Mouse (Mus musculus): Measurements from ENCODE around the gene Mob3c.

Mob3c gene

GRCm38 (mm10) chr4:115827888-115828571 is at the start of gene Mob3c:
TSS of gene Mob3c (plus strand) at chr4:115828092.
- DNase-seq (ENCODE audit: low spot score), result peak; percentile 82

GRCm38 (mm10) chr4:115780269-115780668 is 47.6 kb upstream of the Mob3c start:
- no peak for DNase-seq (ENCODE audit: low spot score)

- DNase-seq (ENCODE audit: low spot score), result no peak
Observed at GRCm38 (mm10) chr4:115780918-115781317, 47.0 kb upstream of the Mob3c start, which contains the start of gene Tex38. TSS of gene Tex38 (minus strand) at chr4:115781018.

DNA sequence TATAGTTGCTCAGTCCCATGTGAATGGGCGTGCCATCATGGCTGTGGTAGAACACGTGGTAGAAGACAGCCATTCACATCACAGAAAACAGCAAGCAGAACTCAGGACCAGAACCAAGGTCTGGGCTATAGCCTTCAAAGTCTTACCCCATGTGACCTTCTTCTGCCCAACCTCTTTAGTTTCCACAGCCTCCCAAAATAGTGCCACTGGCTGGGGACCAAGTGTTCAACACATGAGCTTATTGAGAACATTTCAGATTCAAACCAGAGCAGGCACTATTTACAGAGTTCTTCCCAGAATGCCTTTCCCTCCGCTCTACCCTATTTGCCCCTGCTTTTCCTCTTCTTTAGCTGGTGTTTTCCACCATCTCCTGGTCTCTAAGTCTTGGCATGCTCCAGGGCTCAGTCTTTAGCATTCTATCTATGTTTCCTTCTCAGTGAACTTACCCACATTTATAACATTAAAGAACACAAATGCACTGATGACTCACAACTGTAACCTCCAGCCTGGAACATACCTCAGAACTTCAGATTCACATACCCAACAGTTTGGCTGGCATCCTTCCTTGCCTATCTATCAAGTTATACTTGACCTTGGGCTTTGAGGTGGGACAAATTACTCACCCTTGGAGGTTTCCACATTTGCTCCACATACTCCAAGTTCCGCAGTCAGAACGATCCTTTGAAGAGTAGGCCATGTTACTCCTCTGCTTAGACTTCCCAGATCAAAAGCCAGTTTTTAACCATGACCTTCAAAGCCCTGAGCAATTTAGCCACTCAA is 45.7 kb upstream of the Mob3c start:
- DNase-seq (ENCODE audit: low spot score), result no peak

- peak; percentile 75 for DNase-seq (ENCODE audit: low spot score)
Observed at GRCm38 (mm10) chr4:115784769-115785510, 43.0 kb upstream of the Mob3c start, which contains the start of gene Atpaf1. TSS of gene Atpaf1 (plus strand) at chr4:115784812.

GRCm38 (mm10) chr4:115785511-115786034 is 42.3 kb upstream of the Mob3c start:
- no peak for DNase-seq (ENCODE audit: low spot score)

DNA sequence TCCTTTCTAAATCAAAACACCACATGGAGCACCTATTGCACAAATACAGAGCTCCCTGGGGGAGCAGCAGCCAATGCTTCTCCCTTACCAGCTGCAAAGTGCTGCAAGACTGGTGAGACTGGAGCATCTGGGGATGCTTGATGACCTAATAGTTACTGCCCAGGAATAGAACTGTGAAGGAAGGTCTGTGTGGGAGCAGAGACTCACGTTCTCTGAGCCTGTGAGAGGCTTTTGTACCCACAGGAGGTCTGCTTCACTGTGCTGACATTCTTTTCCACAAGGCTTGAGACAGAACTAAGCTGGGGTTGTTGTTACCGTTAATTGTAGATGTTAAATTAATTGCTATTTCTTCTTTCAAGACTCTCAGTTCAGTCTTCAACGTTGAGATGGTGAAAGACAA is 37.0 kb upstream of the Mob3c start:
- DNase-seq (ENCODE audit: low spot score), result no peak

GRCm38 (mm10) chr4:115795360-115795759 is 32.5 kb upstream of the Mob3c start:
- no peak for DNase-seq (ENCODE audit: low spot score)

DNA sequence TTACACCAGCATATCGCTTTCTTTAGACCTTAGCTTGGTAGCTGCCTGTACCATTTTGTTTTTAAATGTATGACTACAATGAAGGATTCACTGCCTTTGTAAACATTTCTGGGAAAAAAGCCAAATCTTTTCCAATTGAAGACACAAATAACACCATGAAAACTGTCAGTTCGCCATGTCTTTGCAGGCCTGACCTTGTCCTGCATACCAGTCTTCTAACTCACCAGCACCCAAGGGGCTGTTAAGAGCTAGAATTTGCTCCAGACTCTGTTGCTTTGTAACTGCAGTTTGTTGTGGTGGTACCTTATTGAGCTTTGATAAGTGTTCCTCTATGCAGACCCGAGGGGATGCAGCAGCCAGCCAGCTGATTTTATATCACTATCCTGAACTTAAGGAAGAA is 27.9 kb upstream of the Mob3c start:
- no peak for DNase-seq (ENCODE audit: low spot score)

GRCm38 (mm10) chr4:115812326-115812725 is 15.6 kb upstream of the Mob3c start:
- DNase-seq (ENCODE audit: low spot score), result no peak

- no peak for DNase-seq (ENCODE audit: low spot score)
Observed at GRCm38 (mm10) chr4:115815606-115816005, 12.3 kb upstream of the Mob3c start.

- DNase-seq (ENCODE audit: low spot score), result no peak
Observed at GRCm38 (mm10) chr4:115820199-115820598, 7.7 kb upstream of the Mob3c start.

DNA sequence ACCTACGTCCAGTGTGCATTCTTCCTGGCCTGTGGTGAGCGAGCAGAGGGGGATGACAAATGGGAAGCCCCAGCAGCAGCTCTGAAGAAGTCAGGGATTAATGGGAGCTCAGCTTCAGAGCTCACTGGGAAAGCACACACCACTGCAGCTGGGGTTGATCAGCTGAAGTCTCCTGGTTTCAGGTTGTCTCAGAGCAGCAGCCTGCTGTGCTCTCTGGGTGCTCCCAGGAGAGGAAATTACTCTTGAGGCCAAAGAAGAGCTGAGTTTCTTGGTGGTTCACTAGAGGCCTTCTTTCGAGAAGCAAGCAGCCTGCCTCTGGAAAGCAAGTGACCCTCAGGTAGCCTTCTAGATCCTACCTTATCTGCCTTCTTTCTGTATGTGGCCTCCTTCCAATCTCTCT is 6.9 kb upstream of the Mob3c start:
- no peak for DNase-seq (ENCODE audit: low spot score)

DNA sequence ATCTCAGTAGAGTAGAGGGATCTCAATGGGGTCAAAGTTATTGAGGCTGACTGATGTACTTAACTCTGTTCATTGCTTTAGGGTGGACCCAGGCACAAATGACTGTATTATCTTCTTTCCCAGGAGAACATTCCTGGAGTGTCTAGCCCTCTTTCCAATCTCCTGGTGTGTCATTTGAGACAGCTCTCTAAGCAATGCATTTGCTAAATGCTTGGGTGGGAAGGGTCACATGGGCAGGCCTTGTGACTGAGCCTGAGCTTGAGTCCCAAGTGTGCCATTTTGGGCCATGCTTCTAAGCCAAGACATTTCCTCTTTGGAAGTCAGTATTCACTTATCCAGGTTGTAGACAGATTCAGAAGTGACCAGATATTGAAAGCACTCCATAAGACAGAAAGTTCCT is 6.5 kb upstream of the Mob3c start:
- DNase-seq (ENCODE audit: low spot score), result no peak

DNA sequence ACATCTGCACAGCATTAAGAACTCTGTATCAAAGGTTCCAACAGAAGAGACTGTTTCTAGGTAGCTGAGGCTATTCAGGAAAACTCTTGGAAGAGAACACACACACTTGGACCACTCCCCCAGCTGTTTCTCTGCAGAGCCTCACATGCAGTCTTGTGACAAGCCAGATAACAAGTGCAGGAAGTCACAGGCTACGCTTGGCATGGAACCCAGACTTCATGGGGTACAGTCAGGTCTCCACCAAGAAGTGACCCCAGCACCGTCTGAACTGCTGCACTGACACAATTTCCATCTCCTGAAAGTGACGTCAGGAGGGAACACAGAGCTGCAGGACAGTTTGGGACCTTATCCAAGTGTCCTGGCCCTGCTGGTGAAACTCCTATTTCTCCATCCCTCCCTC is 6.0 kb upstream of the Mob3c start:
- DNase-seq (ENCODE audit: low spot score), result no peak

- no peak for DNase-seq (ENCODE audit: low spot score)
Observed at GRCm38 (mm10) chr4:115824178-115824577, 3.7 kb upstream of the Mob3c start.

DNA sequence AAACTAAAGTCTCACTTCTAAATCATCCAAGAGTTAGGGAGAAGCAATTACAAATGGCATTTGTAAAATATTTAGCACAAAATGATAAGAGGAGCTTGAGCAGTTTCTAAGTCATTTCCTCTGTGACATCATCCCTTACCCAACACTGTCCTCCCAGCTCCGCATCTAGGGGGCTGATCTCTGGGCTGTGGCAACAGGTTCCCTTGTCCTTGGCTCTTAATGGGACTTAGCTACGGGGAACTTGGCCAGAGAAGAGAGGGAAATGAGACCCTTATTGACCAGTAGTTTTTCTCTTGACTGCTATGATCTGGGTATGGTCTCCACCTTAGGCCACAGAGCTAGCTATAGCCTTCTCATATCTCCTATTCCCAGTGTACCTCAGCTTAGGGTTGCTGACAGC is 2.6 kb upstream of the Mob3c start:
- no peak for DNase-seq (ENCODE audit: low spot score)

DNA sequence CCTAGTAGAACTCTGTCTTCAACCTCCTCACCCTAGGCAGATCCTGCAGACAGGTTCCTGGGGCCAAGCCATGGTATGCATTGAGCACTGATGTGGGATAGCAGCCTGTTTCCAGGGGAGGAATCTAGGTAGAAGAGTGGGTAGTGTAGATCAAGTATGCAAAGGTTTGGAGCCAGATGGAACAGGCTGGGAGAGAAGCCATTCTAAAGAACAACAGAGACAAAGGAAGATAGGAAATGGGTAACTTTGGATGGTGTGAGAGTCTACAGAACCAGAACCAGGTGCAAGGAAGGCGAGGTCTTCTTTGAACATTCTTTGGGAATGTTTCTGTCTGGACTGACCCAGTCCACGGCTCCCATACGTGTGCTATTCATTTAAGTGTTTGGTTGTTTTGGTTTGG is 826 bp upstream of the Mob3c start:
- no peak for DNase-seq (ENCODE audit: low spot score)

DNA sequence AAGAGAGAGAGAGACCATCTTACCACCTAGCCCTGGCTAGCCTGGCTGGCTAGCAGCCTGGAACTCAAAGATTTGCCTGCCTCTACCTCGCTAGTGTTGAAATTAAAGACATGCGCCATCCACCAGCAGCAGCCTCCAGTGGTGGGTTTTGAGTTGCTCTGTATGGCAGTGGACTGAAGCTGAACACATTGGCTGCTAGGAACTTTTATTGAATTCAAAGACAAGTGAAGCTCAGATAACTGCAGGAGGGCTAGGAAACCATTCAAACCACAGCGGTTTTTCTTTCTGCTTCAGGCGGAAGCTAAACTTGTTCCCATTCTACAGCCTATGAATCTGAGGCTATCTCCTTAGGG is 381 bp upstream of the Mob3c start:
- DNase-seq (ENCODE audit: low spot score), result no peak

DNA sequence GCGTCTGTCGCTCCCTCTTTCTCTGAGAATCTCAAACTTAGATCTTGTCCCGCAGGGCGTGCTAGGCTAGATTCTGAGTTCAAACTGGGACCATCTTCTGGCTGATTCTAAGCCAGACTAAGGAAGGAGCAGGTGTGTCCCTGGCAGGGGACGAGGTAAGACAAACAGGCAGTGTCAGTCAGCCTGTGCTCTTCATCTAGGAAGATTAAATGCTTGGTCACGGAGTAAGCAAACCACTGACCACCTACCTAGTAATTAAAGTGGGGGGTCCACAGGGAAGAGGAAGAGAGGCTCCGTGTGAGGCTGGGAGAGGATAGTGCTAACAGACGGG is 645 bp downstream of the Mob3c start:
- no peak for DNase-seq (ENCODE audit: low spot score)

GRCm38 (mm10) chr4:115830491-115830890 is 2.6 kb downstream of the Mob3c start:
- DNase-seq (ENCODE audit: low spot score), result no peak

- DNase-seq (ENCODE audit: low spot score), result no peak
Observed at GRCm38 (mm10) chr4:115831221-115831620, 3.3 kb downstream of the Mob3c start.

- DNase-seq (ENCODE audit: low spot score), result no peak
Observed at GRCm38 (mm10) chr4:115832040-115832439, 4.1 kb downstream of the Mob3c start.
